Mouse (Mus musculus) stomach, postnatal 0 days (tissue): ENCODE results near the gene Bbc3. TPM values are rescaled to one million over a fixed set of nuclear protein-coding genes. Genes with fewer than 3 reads are reported as not detected.

Source experiments
- ATAC-seq: fragments of 200-750 bp; cut with Nextera tagmentation; 2 replicates; pipeline ENCODE4 v1.8.0; 2017; ENCODE audit not compliant: low FRiP score, low TSS enrichment
- DNase-seq: peaks from one replicate; pipeline ENCODE4 v3.0.0-alpha.2; 2016; ENCODE audit warnings: low spot score
- H3K27ac ChIP-seq: fragments of 300-500 bp; sonication (generic); replicated peaks from 2 replicates; pipeline ENCODE4 v1.5.1; 2014; ENCODE audit warnings: mild to moderate bottlenecking, control low read depth
- H3K27me3 ChIP-seq: fragments of 300-500 bp; sonication (generic); 2 replicates; pipeline ENCODE4 v1.6.1; 2014; ENCODE audit warnings: low read length; ENCODE audit not compliant: control insufficient read depth, insufficient read depth
- H3K36me3 ChIP-seq: fragments of 300-500 bp; sonication (generic); 2 replicates; pipeline ENCODE4 v1.6.1; 2014; ENCODE audit warnings: low read length, mixed read lengths; ENCODE audit not compliant: control insufficient read depth, insufficient read depth
- H3K4me1 ChIP-seq: fragments of 300-500 bp; sonication (generic); replicated peaks from 2 replicates; pipeline ENCODE4 v1.6.1; 2014; ENCODE audit warnings: antibody characterized with exemption; ENCODE audit not compliant: control insufficient read depth, insufficient read depth
- H3K4me2 ChIP-seq: fragments of 300-500 bp; sonication (generic); replicated peaks from 2 replicates; pipeline ENCODE4 v1.6.1; 2014; ENCODE audit warnings: low read depth, mild to moderate bottlenecking, control low read depth, moderate library complexity
- H3K4me3 ChIP-seq: fragments of 300-500 bp; sonication (generic); 2 replicates; pipeline ENCODE4 v1.5.1; 2014; ENCODE audit warnings: low read depth, low read length, control low read depth
- H3K9ac ChIP-seq: fragments of 300-500 bp; sonication (generic); 2 replicates; pipeline ENCODE4 v1.6.1; 2014; ENCODE audit warnings: mild to moderate bottlenecking, low read length, control low read depth, mixed read lengths
- H3K9me3 ChIP-seq: fragments of 300-500 bp; sonication (generic); 2 replicates; pipeline ENCODE4 v1.6.1; 2016; ENCODE audit warnings: low read length; ENCODE audit not compliant: control insufficient read depth
- CTCF ChIP-seq: IDR thresholded peaks from 2 replicates; pipeline ENCODE4 v1.5.1; 2016; ENCODE audit warnings: antibody characterized with exemption, low read depth, mild to moderate bottlenecking, moderate library complexity
- EP300 ChIP-seq: optimal IDR thresholded peaks from 2 replicates; pipeline ENCODE3; 2016; ENCODE audit warnings: antibody characterized with exemption
- WGBS: fragments of 180-500 bp; shearing (Covaris S2); extraction: QIAGEN DNeasy Blood & Tissue Kit; methylation state at CpG from one replicate; pipeline ENCODE4 v1.1.7; 2014; 5-methylcytosine and 5-hydroxymethylcytosine counted together
- polyA plus RNA-seq: library from polyadenylated mRNA; unstranded; fragments of >200 nt; fragmentation: Nextera tagmentation; extraction: Ambion mirVana; gene quantifications from 2 replicates; pipeline ENCODE4 v1.2.1, GENCODE M21; 2015

The Bbc3 gene
- polyA plus RNA-seq, 1 experiment from 2014 or later: 3.7 TPM

- TF ChIP-seq CTCF (no peak), EP300 (no peak)
- Histone ChIP-seq H3K36me3 (peaks cover 3% of the 10 kb centered on the region; the same call in 1 of the 2 replicates), H3K27me3 (no peaks in the 10 kb centered on the region), H3K4me1 (peaks cover 9% of the 10 kb centered on the region), H3K9ac (no peak overlapping the region), H3K9me3 (no peaks in the 10 kb centered on the region), H3K27ac (no peak overlapping the region), H3K4me3 (no peak overlapping the region), H3K4me2 (no peak overlapping the region)
- ATAC-seq (no peak), DNase-seq (no peak)
- 85% methylated on average over 14 of the region's 14 CpGs for WGBS
Observed at GRCm38 (mm10) chr7:16317094-16317493, 8.9 kb downstream of the Bbc3 start.

DNA sequence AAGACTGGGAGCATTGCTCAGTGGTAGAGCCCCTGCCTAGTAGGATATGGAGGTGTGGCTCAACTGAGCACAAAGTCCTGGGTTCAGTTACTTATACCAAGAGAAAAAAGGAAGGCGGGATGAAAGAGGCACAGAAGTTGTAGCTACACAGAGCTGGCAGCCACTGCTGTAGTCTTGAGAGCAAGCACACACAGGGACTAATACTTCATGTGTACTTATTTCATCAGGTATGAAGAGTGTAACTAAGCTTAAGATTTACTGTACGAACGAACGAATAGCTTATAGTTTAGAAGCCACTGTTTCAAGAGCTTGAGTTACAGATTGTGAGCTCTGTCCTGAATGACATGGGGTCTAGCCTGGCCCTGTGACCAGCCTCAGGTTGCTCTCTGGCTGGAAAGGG lies 11.0 kb downstream of the Bbc3 start:
- no peaks in the 10 kb centered on the region for H3K27me3 ChIP-seq
- H3K4me1 ChIP-seq: 0 out of 2 replicates have a peak, but pooled peaks cover under 1% of the 10 kb centered on the region
- TF ChIP-seq EP300 (no peak), CTCF (no peak)
- no peak overlapping the region for H3K9ac ChIP-seq
- no peak overlapping the region for H3K27ac ChIP-seq
- H3K4me3 ChIP-seq: no peak overlapping the region
- no peak for DNase-seq
- 90% methylated on average over 4 of the region's 4 CpGs for WGBS
- no peak overlapping the region for H3K4me2 ChIP-seq
- H3K9me3 ChIP-seq: no peaks in the 10 kb centered on the region
- peaks cover 3% of the 10 kb centered on the region; the same call in 1 of the 2 replicates for H3K36me3 ChIP-seq
- ATAC-seq: no peak

DNA sequence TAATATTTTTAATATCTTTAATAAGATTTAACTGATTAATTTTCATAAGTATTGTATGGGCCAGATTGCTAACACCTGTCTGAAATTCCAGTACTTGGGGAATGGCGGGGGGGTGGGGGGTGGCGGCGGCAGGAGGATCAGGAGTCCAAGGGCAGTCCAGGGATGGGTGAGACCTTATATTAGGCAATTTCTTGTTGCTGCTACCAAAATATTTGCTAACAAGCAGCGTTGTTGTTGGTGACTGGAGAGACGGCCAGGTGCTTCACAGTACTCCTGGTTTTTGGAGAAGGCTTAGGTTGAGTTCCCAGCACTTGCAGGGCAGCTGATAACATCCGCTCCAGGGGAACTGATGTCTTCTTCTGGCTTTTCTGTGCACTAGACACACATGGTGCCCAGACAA lies 12.3 kb downstream of the Bbc3 start:
- 86% methylated on average over 6 of the region's 6 CpGs for WGBS
- Histone ChIP-seq H3K36me3 (peaks cover 3% of the 10 kb centered on the region; the same call in 1 of the 2 replicates), H3K4me3 (no peak overlapping the region), H3K9ac (no peak overlapping the region), H3K9me3 (no peaks in the 10 kb centered on the region), H3K4me2 (no peak overlapping the region), H3K4me1 (no peaks in the 10 kb centered on the region), H3K27ac (no peak overlapping the region), H3K27me3 (no peaks in the 10 kb centered on the region)
- DNase-seq (no peak), ATAC-seq (no peak)
- TF ChIP-seq EP300 (no peak), CTCF (no peak)

GRCm38 (mm10) chr7:16324661-16325060 lies 16.5 kb downstream of the Bbc3 start:
- Histone ChIP-seq H3K9me3 (no peaks in the 10 kb centered on the region), H3K4me1 (no peaks in the 10 kb centered on the region), H3K4me2 (no peak overlapping the region), H3K4me3 (no peak overlapping the region), H3K27ac (no peak overlapping the region), H3K36me3 (0 out of 2 replicates have a peak, but pooled peaks cover 7% of the 10 kb centered on the region), H3K9ac (no peak overlapping the region), H3K27me3 (no peaks in the 10 kb centered on the region)
- ATAC-seq: no peak
- no peak for DNase-seq
- no peak for TF ChIP-seq CTCF
- no peak for TF ChIP-seq EP300
- WGBS: 60% methylated on average over 7 of the region's 7 CpGs

- WGBS: 17% methylated on average over 8 of the region's 8 CpGs
Observed at GRCm38 (mm10) chr7:16325920-16326606, 17.9 kb downstream of the Bbc3 start.

GRCm38 (mm10) chr7:16326607-16326971 lies 18.4 kb downstream of the Bbc3 start:
- H3K9ac ChIP-seq: no peak overlapping the region
- no peak overlapping the region for H3K4me3 ChIP-seq
- H3K36me3 ChIP-seq: peaks cover 10% of the 10 kb centered on the region; the same call in 1 of the 2 replicates
- no peak overlapping the region for H3K27ac ChIP-seq
- H3K27me3 ChIP-seq: no peaks in the 10 kb centered on the region
- H3K4me1 ChIP-seq: no peaks in the 10 kb centered on the region
- no peak overlapping the region for H3K4me2 ChIP-seq
- ATAC-seq (0 out of 2 replicates have a peak, but pooled peaks have one; percentile 6), DNase-seq (no peak)
- TF ChIP-seq EP300 (no peak), CTCF (no peak)
- H3K9me3 ChIP-seq: no peaks in the 10 kb centered on the region
- WGBS: 98% methylated on average over 2 of the region's 2 CpGs

More at GRCm38 (mm10) chr7:16325920-16326606, 17.9 kb downstream of the Bbc3 start:
- Histone ChIP-seq H3K9me3 (no peaks in the 10 kb centered on the region), H3K36me3 (peaks cover 10% of the 10 kb centered on the region; the same call in 1 of the 2 replicates), H3K4me2 (no peak overlapping the region), H3K27me3 (no peaks in the 10 kb centered on the region), H3K4me3 (no peak overlapping the region), H3K27ac (peak overlapping the region; percentile 37), H3K4me1 (no peaks in the 10 kb centered on the region), H3K9ac (no peak overlapping the region)
- peak; percentile 82 for ATAC-seq
- TF ChIP-seq EP300 (no peak), CTCF (peak; percentile 86)
- DNase-seq: peak; percentile 73
